Mouse (Mus musculus) forebrain, embryonic 16.5 days (tissue): ENCODE data around the gene Cwc25. TPM values are rescaled to one million over a fixed set of nuclear protein-coding genes. Genes with fewer than 3 reads are reported as not detected.
A peak's percentile ranks its signal among the peaks of the same experiment; 100 is the strongest.

Source experiments
- ATAC-seq: fragments of 200-750 bp; cut with Nextera tagmentation; 2 replicates; pipeline ENCODE4 v1.8.0; 2017; ENCODE audit warnings: mild to moderate bottlenecking, moderate library complexity
- H3K27ac ChIP-seq: fragments of 300-500 bp; sonication (generic); 2 replicates; pipeline ENCODE4 v1.5.1; 2014; ENCODE audit warnings: low read length, control low read depth
- H3K27me3 ChIP-seq: fragments of 300-500 bp; sonication (generic); replicated peaks from 2 replicates; pipeline ENCODE4 v1.6.1; 2014; ENCODE audit warnings: low read length; ENCODE audit not compliant: control insufficient read depth, insufficient read depth
- H3K36me3 ChIP-seq: fragments of 300-500 bp; sonication (generic); 2 replicates; pipeline ENCODE4 v1.6.1; 2014; ENCODE audit not compliant: control insufficient read depth, insufficient read depth
- H3K4me1 ChIP-seq: fragments of 300-500 bp; sonication (generic); replicated peaks from 2 replicates; pipeline ENCODE4 v1.6.1; 2014; ENCODE audit warnings: low read length; ENCODE audit not compliant: control insufficient read depth, insufficient read depth
- H3K4me2 ChIP-seq: fragments of 300-500 bp; sonication (generic); 2 replicates; pipeline ENCODE4 v1.6.1; 2014; ENCODE audit warnings: mild to moderate bottlenecking, low read length, control low read depth
- H3K4me3 ChIP-seq: fragments of 300-500 bp; sonication (generic); replicated peaks from 2 replicates; pipeline ENCODE4 v1.5.1; 2014; ENCODE audit warnings: mild to moderate bottlenecking, low read length, control low read depth
- H3K9ac ChIP-seq: fragments of 300-500 bp; sonication (generic); replicated peaks from 2 replicates; pipeline ENCODE4 v1.6.1; 2014; ENCODE audit warnings: low read depth, low read length, control low read depth
- H3K9me3 ChIP-seq: fragments of 300-500 bp; sonication (generic); 2 replicates; pipeline ENCODE4 v1.6.1; 2016; ENCODE audit warnings: low read length; ENCODE audit not compliant: control insufficient read depth
- WGBS: fragments of 180-500 bp; shearing (Covaris S2); extraction: QIAGEN DNeasy Blood & Tissue Kit; methylation state at CpG from one replicate; pipeline ENCODE4 v1.1.7; 2014; 5-methylcytosine and 5-hydroxymethylcytosine counted together
- polyA plus RNA-seq: library from polyadenylated mRNA; unstranded; fragments of >200 nt; fragmentation: Nextera tagmentation; extraction: Ambion mirVana; gene quantifications from 2 replicates; pipeline ENCODE4 v1.2.1, GENCODE M21; 2015

Gene Cwc25
- polyA plus RNA-seq, 1 experiment from 2014 or later, result 19.5 TPM

DNA sequence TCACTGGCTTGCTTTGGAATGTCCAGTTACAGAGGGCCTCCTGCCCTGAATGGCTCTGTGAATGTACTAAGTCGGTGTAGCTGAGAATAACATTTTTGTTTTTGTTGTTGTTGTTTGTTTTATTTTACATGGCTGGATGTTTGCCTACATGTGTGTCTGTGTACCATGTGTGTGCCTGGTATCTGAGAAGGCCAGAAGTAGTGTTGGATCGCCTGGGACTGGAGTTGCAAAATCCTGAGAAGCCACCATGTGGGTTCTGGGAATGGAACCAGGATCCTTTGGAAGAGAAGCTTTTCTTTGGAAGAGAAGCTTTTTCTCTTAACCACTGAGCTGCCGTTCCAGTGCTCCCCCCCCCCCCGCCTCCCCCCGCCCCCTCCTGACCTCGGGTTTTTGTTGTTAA, 36.1 kb upstream of the Cwc25 start:
- Histone ChIP-seq H3K4me3 (no peak overlapping the region), H3K27me3 (no peaks in the 10 kb centered on the region), H3K9ac (no peak overlapping the region), H3K4me1 (peaks cover 61% of the 10 kb centered on the region), H3K4me2 (peak overlapping the region; percentile 60; the same call in 1 of the 2 replicates), H3K36me3 (peaks cover 2% of the 10 kb centered on the region; the same call in 1 of the 2 replicates), H3K9me3 (no peaks in the 10 kb centered on the region), H3K27ac (no peak overlapping the region)
- ATAC-seq, result no peak
- 17% methylated on average over 6 of the region's 6 CpGs for WGBS

DNA sequence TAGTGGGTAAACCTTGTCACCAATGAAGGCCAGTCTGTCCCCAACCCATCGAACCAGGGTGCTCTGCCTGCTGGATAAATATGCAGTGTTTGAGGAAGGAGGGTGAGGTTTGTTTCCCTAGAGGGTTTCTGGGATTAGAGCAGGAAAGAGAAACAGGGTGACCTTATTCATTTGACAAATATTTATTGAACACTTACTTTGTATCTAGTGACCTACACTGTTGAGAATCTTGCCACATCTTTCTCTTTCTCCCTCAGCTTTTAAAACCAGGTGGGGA, 35.8 kb upstream of the Cwc25 start:
- WGBS, result 68% methylated on average over 1 of the region's 1 CpGs

GRCm38 (mm10) chr11:97801409-97802193, 35.2 kb upstream of the Cwc25 start:
- 24% methylated on average over 8 of the region's 8 CpGs for WGBS
- no peaks in the 10 kb centered on the region for H3K36me3 ChIP-seq
- H3K27me3 ChIP-seq, result no peaks in the 10 kb centered on the region
- H3K9me3 ChIP-seq, result no peaks in the 10 kb centered on the region
- H3K4me3 ChIP-seq, result peak overlapping the region; percentile 76
- no peak overlapping the region; the same call in none of the 2 replicates for H3K27ac ChIP-seq
- H3K4me1 ChIP-seq, result peaks cover 58% of the 10 kb centered on the region
- peak overlapping the region; percentile 60 for H3K4me2 ChIP-seq
- peak overlapping the region; percentile 85 for H3K9ac ChIP-seq
- no peak for ATAC-seq

More for the DNA sequence above, 35.8 kb upstream of the Cwc25 start:
- H3K9ac ChIP-seq, result no peak overlapping the region
- no peaks in the 10 kb centered on the region for H3K36me3 ChIP-seq
- H3K27ac ChIP-seq, result no peak overlapping the region
- peak overlapping the region; percentile 60 for H3K4me2 ChIP-seq
- no peaks in the 10 kb centered on the region for H3K9me3 ChIP-seq
- H3K27me3 ChIP-seq, result no peaks in the 10 kb centered on the region
- peaks cover 60% of the 10 kb centered on the region for H3K4me1 ChIP-seq
- no peak for ATAC-seq
- no peak overlapping the region; the same call in 1 of the 2 replicates for H3K4me3 ChIP-seq

DNA sequence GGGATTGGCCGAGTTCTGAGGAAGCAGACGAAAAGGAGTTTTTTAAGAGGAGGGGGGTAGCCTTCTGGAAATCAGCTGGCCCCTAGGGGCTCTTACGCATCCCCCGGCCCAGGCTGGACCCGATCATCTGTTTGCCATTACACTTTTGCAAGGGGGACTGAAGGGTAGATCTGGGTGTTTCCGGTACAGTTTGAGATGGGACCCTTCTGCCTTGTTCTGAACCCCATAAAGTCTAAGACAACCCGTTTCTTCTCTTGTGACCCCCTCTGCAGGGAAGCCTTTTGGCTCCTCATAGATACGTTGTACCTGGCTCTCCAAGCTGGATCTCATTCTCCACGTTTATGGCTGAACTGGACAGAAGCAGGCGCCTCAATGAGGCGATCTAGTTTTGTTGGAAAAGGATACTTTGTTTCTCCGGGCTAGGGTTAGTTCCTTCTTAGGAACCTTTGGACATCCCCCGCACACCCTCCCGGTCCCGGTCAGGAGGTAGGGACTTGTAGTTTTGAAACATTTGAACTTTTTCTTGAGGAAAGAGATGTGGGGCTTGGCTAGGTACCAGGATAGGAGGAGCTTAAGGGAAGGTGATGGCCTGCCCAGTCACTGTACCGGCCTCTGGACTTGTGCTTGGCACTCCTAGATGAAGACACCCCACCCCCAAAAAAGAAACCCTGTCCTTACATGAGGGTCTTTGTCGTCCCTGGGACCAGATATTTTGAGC, 34.5 kb upstream of the Cwc25 start:
- WGBS, result 3% methylated on average over 17 of the region's 17 CpGs
- peaks cover 50% of the 10 kb centered on the region for H3K4me1 ChIP-seq
- peak overlapping the region; percentile 85 for H3K9ac ChIP-seq
- no peaks in the 10 kb centered on the region for H3K27me3 ChIP-seq
- no peaks in the 10 kb centered on the region for H3K9me3 ChIP-seq
- no peaks in the 10 kb centered on the region for H3K36me3 ChIP-seq
- H3K4me2 ChIP-seq, result peak overlapping the region; percentile 60
- H3K4me3 ChIP-seq, result peak overlapping the region; percentile 76
- no peak for ATAC-seq
- peak overlapping the region; percentile 96 for H3K27ac ChIP-seq

DNA sequence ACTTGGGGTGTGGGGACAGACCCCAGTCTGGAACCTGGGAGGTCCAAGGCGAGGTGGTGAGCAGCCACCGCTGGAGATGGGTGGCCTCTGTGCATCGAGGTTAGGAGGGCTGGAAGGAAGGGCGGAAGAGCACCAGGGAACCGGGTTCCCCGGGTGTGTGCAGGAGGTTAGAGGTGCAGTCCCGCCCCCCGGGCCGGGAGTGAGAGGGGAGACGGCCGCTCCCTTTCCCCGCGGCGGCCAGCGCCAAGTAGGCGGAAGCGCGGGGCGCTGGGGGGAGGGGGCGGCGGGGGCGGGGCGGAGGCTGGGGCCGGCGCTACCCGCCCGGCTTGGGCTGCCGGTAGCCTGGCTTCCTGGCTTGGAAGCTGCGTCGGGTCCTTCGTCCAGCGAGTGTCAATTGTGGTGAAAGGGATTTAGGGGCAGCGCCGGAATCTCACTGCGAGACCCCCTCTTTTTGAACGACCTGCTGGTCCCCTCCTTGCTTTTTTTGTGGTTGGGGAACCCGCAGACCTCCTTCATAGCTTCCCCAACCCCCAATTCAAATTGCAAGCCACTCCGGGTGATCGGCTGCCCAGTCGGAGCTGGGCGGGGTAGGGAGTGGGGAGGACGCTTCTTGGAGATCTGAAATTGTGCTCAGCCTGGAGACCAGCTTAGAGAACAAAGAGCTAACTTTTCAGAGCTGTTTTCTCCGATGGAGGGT, 33.8 kb upstream of the Cwc25 start:
- H3K4me3 ChIP-seq, result peak overlapping the region; percentile 76
- H3K4me1 ChIP-seq, result peaks cover 43% of the 10 kb centered on the region
- no peaks in the 10 kb centered on the region for H3K36me3 ChIP-seq
- peak; percentile 64 for ATAC-seq
- H3K9ac ChIP-seq, result peak overlapping the region; percentile 85
- H3K9me3 ChIP-seq, result no peaks in the 10 kb centered on the region
- no peaks in the 10 kb centered on the region for H3K27me3 ChIP-seq
- H3K27ac ChIP-seq, result peak overlapping the region; percentile 96
- peak overlapping the region; percentile 60 for H3K4me2 ChIP-seq
- 0% methylated on average over 27 of the region's 43 CpGs for WGBS

DNA sequence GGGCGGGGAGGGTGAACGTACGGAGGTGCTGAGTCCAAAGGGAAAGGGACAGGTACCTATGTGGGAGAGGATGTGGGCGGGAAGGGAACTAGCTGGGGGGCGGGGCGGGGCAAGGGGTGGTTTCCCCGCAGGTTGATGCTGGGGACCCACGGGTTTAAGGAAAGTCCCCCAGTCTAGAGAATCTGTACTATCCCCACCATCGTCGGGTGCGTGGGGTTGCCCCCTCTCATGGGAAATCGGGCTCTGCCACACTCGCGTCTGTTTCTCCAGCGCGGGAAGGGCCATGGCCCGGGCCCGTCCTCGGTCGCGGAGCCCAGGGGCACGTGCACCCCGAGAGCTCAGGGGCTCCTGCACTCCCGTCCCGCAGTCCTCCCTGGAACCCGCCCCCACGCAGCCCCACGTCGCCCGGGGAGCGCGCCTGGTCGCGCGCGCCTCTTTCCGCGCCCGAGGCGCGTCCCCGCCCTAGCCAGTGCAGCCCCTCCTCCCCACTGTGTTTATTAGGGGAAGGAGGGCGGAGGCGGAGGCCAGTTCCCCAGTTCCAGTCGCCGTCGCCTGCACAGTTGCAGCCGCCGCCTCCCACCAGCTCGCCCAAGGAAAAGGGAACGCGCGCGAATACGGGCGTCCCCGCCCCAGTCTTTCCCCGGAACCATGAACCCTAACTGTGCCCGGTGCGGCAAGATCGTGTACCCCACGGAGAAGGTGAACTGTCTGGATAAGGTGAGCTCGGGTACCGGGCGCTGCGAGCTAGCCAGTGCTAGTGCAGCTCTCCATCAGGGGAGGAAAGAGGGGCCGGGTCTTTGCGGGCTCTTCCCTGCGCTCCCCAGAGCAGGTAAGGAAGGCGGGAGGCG, 33.0 kb upstream of the Cwc25 start:
- no peaks in the 10 kb centered on the region for H3K27me3 ChIP-seq
- ATAC-seq, result peak; percentile 83

GRCm38 (mm10) chr11:97798782-97799145, 32.4 kb upstream of the Cwc25 start, which contains the start of gene Lasp1:
Lasp1 (plus strand) TSS chr11:97799000.
- Histone ChIP-seq H3K4me3 (peak within 1 kb of the TSS; percentile 76), H3K9me3 (no peaks in the 10 kb centered on the region), H3K4me2 (peak within 1 kb of the TSS; percentile 60), H3K4me1 (peaks cover 30% of the 10 kb centered on the region), H3K36me3 (no peaks in the 10 kb centered on the region), H3K27ac (peak within 1 kb of the TSS; percentile 96), H3K9ac (peak within 1 kb of the TSS; percentile 85), H3K27me3 (no peaks in the 10 kb centered on the region)
- peak; percentile 61 for ATAC-seq
- WGBS, result under 1% methylated on average over 11 of the region's 11 CpGs

More for the DNA sequence above, 33.0 kb upstream of the Cwc25 start:
- under 1% methylated on average over 69 of the region's 71 CpGs for WGBS
- Histone ChIP-seq H3K9ac (peak overlapping the region; percentile 85), H3K27ac (peak overlapping the region; percentile 96), H3K4me2 (peak overlapping the region; percentile 60), H3K4me3 (peak overlapping the region; percentile 76), H3K4me1 (peaks cover 36% of the 10 kb centered on the region), H3K9me3 (no peaks in the 10 kb centered on the region), H3K36me3 (no peaks in the 10 kb centered on the region)

DNA sequence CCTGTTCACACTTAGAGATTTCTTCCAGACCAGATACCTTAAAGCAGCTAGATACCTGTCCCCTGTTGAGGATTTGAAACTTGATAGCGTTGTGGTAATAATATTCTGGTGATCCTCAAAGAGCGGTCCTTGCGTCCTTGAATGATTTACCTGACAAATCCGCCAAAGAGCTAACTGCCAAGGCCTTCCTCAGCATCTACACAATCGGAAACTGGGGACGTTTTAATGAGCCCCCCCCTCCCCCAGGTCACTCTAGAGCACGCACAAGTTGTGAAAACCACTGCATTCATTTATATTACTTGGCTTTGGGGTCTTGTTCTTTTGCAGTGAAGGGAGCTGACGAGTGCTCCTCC, 31.7 kb upstream of the Cwc25 start:
- peak overlapping the region; percentile 51; the same call in 1 of the 2 replicates for H3K27ac ChIP-seq
- no peaks in the 10 kb centered on the region for H3K36me3 ChIP-seq
- H3K4me3 ChIP-seq, result peak overlapping the region; percentile 10
- no peaks in the 10 kb centered on the region for H3K9me3 ChIP-seq
- H3K4me2 ChIP-seq, result peak overlapping the region; percentile 31
- peaks cover 27% of the 10 kb centered on the region for H3K4me1 ChIP-seq
- no peaks in the 10 kb centered on the region for H3K27me3 ChIP-seq
- H3K9ac ChIP-seq, result no peak overlapping the region
- no peak for ATAC-seq
- 31% methylated on average over 8 of the region's 8 CpGs for WGBS
